Mouse (Mus musculus) heart, postnatal 25 days (tissue): ENCODE measurements around the gene Csf1. TPM values are rescaled to one million over a fixed set of nuclear protein-coding genes. Genes with fewer than 3 reads are reported as not detected.

ENCODE experiments used
- DNase-seq: peaks from one replicate; pipeline ENCODE4 v3.0.0; 2022; ENCODE audit warnings: low spot score
- intact Hi-C: fragments of 180-260 bp; cut with DNase I; formaldehyde crosslinking; loops from one replicate; pipeline ENCODE4 v1.15.1; 2025
- total RNA-seq, 2 experiments: library from RNA; stranded (reverse); gene quantifications; 2 replicates each; pipeline ENCODE4 v1.2.3; 2021

Gene Csf1
- total RNA-seq, result 10 to 100 TPM; 46.8 to 48.6 TPM

GRCm38 (mm10) chr3:107759929-107760581, at the start of gene Csf1:
TSS of gene Csf1 (minus strand) at chr3:107760469.
- intact Hi-C loops, result loop anchor here (10.0 kb wide), 1 partner anchor 135 kb away; no protein-coding TSS in a partner anchor
- DNase-seq, result peak; percentile 87

- DNase-seq, result no peak
- intact Hi-C loops, result no loop called here
Observed at GRCm38 (mm10) chr3:107808013-107808750, 47.9 kb upstream of the Csf1 start.

GRCm38 (mm10) chr3:107807386-107807974, 47.2 kb upstream of the Csf1 start:
- no peak for DNase-seq
- intact Hi-C loops, result no loop called here

- intact Hi-C loops, result no loop called here
- DNase-seq, result no peak
Observed at GRCm38 (mm10) chr3:107806916-107807315, 46.6 kb upstream of the Csf1 start.

- DNase-seq, result no peak
- intact Hi-C loops, result no loop called here
Observed at GRCm38 (mm10) chr3:107804799-107805198, 44.5 kb upstream of the Csf1 start.

GRCm38 (mm10) chr3:107802185-107802946, 42.1 kb upstream of the Csf1 start:
- intact Hi-C loops, result no loop called here
- no peak for DNase-seq

GRCm38 (mm10) chr3:107798946-107799345, 38.7 kb upstream of the Csf1 start:
- intact Hi-C loops, result no loop called here
- DNase-seq, result no peak

- intact Hi-C loops, result loop anchor here (2.0 kb wide), 1 partner anchor 14 kb away; no protein-coding TSS in a partner anchor
- no peak for DNase-seq
Observed at GRCm38 (mm10) chr3:107796191-107796983, 36.1 kb upstream of the Csf1 start.

- no peak for DNase-seq
- intact Hi-C loops, result no loop called here
Observed at GRCm38 (mm10) chr3:107794890-107795289, 34.6 kb upstream of the Csf1 start.

GRCm38 (mm10) chr3:107793300-107794201, 33.3 kb upstream of the Csf1 start:
- peak; percentile 73 for DNase-seq
- intact Hi-C loops, result loop anchor here (2.0 kb wide), 1 partner anchor 31 kb away; no protein-coding TSS in a partner anchor

- DNase-seq, result no peak
- intact Hi-C loops, result loop anchor here (2.0 kb wide), 1 partner anchor 30 kb away; no protein-coding TSS in a partner anchor
Observed at GRCm38 (mm10) chr3:107792736-107793135, 32.5 kb upstream of the Csf1 start.

- DNase-seq, result no peak
- intact Hi-C loops, result no loop called here
Observed at GRCm38 (mm10) chr3:107790766-107791303, 30.6 kb upstream of the Csf1 start.

- DNase-seq, result no peak
- intact Hi-C loops, result no loop called here
Observed at GRCm38 (mm10) chr3:107790227-107790626, 30.0 kb upstream of the Csf1 start.

GRCm38 (mm10) chr3:107788885-107789284, 28.6 kb upstream of the Csf1 start:
- intact Hi-C loops, result no loop called here
- DNase-seq, result no peak

- DNase-seq, result no peak
Observed at GRCm38 (mm10) chr3:107787613-107788501, 27.6 kb upstream of the Csf1 start.

GRCm38 (mm10) chr3:107786980-107787612, 26.8 kb upstream of the Csf1 start:
- intact Hi-C loops, result no loop called here
- no peak for DNase-seq

More at GRCm38 (mm10) chr3:107787613-107788501, 27.6 kb upstream of the Csf1 start:
- intact Hi-C loops, result no loop called here

- no peak for DNase-seq
- intact Hi-C loops, result no loop called here
Observed at GRCm38 (mm10) chr3:107786344-107786743, 26.1 kb upstream of the Csf1 start.
